Mouse (Mus musculus): Measurements from ENCODE around the gene Sox5. TPM values are rescaled to one million over a fixed set of nuclear protein-coding genes. Genes with fewer than 3 reads are reported as not detected.

Gene Sox5
- polyA plus RNA-seq, 1 experiment from 2014 or later = 17.2 TPM

GRCm38 (mm10) chr6:144545549-144545948 is 236.2 kb downstream of the Sox5 start:
- Histone ChIP-seq H3K4me1 (replicated peaks; ENCODE audit: control insufficient read depth, insufficient read depth, low read length) (no peaks in the 10 kb centered on the region; the same call in 1 of the 2 replicates), H3K27me3 (replicated peaks; ENCODE audit: control insufficient read depth, insufficient read depth, low read length) (no peaks in the 10 kb centered on the region), H3K9ac (ENCODE audit: low read length) (no peak overlapping the region), H3K36me3 (ENCODE audit: control insufficient read depth, insufficient read depth, low read length) (no peaks in the 10 kb centered on the region), H3K27ac (ENCODE audit: low read depth) (no peak overlapping the region), H3K4me3 (ENCODE audit: low read depth, low read length) (no peak overlapping the region), H3K9me3 (ENCODE audit: control insufficient read depth, low read length) (no peaks in the 10 kb centered on the region), H3K4me2 (ENCODE audit: low read length) (no peak overlapping the region)
- ATAC-seq (replicated peaks; ENCODE audit: low FRiP score, low TSS enrichment, low read depth) = no peak
- 93% methylated on average over 8 of the region's 8 CpGs for WGBS
- no peak for DNase-seq (ENCODE audit: low spot score)

GRCm38 (mm10) chr6:144541316-144541715 is 240.5 kb downstream of the Sox5 start:
- H3K9ac ChIP-seq (ENCODE audit: low read length) = no peak overlapping the region
- no peak for DNase-seq (ENCODE audit: low spot score)
- no peak overlapping the region for H3K4me3 ChIP-seq (ENCODE audit: low read depth, low read length)
- H3K4me1 ChIP-seq (replicated peaks; ENCODE audit: control insufficient read depth, insufficient read depth, low read length) = no peaks in the 10 kb centered on the region; the same call in 1 of the 2 replicates
- WGBS = 94% methylated on average over 9 of the region's 9 CpGs
- H3K27me3 ChIP-seq (replicated peaks; ENCODE audit: control insufficient read depth, insufficient read depth, low read length) = no peaks in the 10 kb centered on the region
- no peaks in the 10 kb centered on the region for H3K36me3 ChIP-seq (ENCODE audit: control insufficient read depth, insufficient read depth, low read length)
- H3K4me2 ChIP-seq (ENCODE audit: low read length) = no peak overlapping the region
- no peaks in the 10 kb centered on the region for H3K9me3 ChIP-seq (ENCODE audit: control insufficient read depth, low read length)
- ATAC-seq (replicated peaks; ENCODE audit: low FRiP score, low TSS enrichment, low read depth) = no peak
- no peak overlapping the region for H3K27ac ChIP-seq (ENCODE audit: low read depth)

DNA sequence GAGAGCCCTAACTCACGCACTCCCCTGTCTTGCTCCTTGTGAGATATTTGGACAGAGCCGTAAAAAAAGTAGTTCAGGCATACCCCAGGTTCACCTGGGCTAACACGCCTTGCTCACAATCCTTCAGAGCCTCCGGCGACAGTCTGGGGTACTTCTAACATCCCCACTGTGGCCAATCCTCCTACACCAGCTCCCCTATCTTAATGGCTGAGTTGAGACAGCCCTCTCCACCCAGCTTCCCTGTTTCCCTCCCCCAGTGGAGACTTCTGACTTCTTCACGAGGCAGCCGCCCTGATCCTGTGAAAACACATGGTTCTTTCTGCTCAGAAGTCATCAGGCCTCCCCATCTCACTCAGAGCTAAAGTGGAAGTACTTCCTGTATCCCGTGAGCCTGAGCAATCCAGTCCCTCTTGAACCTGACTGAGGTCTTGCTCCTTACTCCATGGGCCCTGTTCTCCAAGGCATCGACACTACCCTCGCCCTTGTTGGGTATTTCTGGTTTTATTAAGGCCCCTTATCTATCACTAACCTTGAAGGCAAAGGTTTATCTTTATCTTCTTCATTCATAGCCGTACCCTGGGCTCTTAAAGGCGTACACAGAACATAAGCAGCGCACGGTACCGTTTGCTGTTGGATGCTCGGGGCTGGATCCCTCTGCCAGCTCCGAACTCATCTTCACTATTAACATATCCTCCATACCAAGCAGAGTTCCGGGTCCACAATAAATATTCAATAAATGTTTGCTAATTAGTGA is 242.2 kb downstream of the Sox5 start:
- Histone ChIP-seq H3K27me3 (replicated peaks; ENCODE audit: control insufficient read depth, insufficient read depth, low read length) (no peaks in the 10 kb centered on the region), H3K4me1 (replicated peaks; ENCODE audit: control insufficient read depth, insufficient read depth, low read length) (no peaks in the 10 kb centered on the region; the same call in 1 of the 2 replicates), H3K27ac (ENCODE audit: low read depth) (no peak overlapping the region), H3K4me3 (ENCODE audit: low read depth, low read length) (no peak overlapping the region), H3K9me3 (ENCODE audit: control insufficient read depth, low read length) (no peaks in the 10 kb centered on the region), H3K9ac (ENCODE audit: low read length) (no peak overlapping the region), H3K36me3 (ENCODE audit: control insufficient read depth, insufficient read depth, low read length) (no peaks in the 10 kb centered on the region), H3K4me2 (ENCODE audit: low read length) (no peak overlapping the region)
- DNase-seq (ENCODE audit: low spot score) (no peak), ATAC-seq (replicated peaks; ENCODE audit: low FRiP score, low TSS enrichment, low read depth) (no peak)
- 79% methylated on average over 18 of the region's 18 CpGs for WGBS

- no peak overlapping the region for H3K27ac ChIP-seq (ENCODE audit: low read depth)
- no peak overlapping the region for H3K9ac ChIP-seq (ENCODE audit: low read length)
- no peaks in the 10 kb centered on the region for H3K9me3 ChIP-seq (ENCODE audit: control insufficient read depth, low read length)
- peaks cover 3% of the 10 kb centered on the region; the same call in 1 of the 2 replicates for H3K4me1 ChIP-seq (replicated peaks; ENCODE audit: control insufficient read depth, insufficient read depth, low read length)
- H3K4me2 ChIP-seq (ENCODE audit: low read length) = no peak overlapping the region; the same call in 1 of the 2 replicates
- DNase-seq (ENCODE audit: low spot score) (no peak), ATAC-seq (replicated peaks; ENCODE audit: low FRiP score, low TSS enrichment, low read depth) (no peak)
- WGBS = 40% methylated on average over 11 of the region's 11 CpGs
- no peaks in the 10 kb centered on the region for H3K27me3 ChIP-seq (replicated peaks; ENCODE audit: control insufficient read depth, insufficient read depth, low read length)
- H3K4me3 ChIP-seq (ENCODE audit: low read depth, low read length) = no peak overlapping the region
- no peaks in the 10 kb centered on the region for H3K36me3 ChIP-seq (ENCODE audit: control insufficient read depth, insufficient read depth, low read length)
Observed at GRCm38 (mm10) chr6:144523479-144523878, 258.3 kb downstream of the Sox5 start.

DNA sequence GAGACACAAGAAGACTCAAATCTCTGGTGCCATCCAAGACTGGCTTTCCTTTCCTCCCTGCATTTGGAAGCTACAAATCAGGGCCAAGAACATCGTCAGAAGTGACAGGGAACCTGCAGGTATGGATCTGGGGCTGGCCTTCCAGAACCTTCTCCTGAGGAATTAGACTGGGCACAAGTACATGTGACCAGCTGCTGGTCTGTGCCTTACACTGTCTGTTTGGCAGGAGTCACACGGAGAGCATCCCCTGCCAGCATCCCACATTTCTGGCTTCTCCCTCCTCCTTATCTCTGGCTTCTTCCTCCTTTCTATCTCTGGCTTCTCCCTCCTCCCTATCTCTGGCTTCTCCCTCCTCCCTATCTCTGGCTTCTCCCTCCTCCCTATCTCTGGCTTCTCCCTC is 263.0 kb downstream of the Sox5 start:
- Histone ChIP-seq H3K9ac (ENCODE audit: low read length) (no peak overlapping the region), H3K4me1 (replicated peaks; ENCODE audit: control insufficient read depth, insufficient read depth, low read length) (peaks cover 3% of the 10 kb centered on the region; the same call in 1 of the 2 replicates), H3K36me3 (ENCODE audit: control insufficient read depth, insufficient read depth, low read length) (no peaks in the 10 kb centered on the region), H3K4me2 (ENCODE audit: low read length) (no peak overlapping the region), H3K4me3 (ENCODE audit: low read depth, low read length) (no peak overlapping the region), H3K9me3 (ENCODE audit: control insufficient read depth, low read length) (no peaks in the 10 kb centered on the region), H3K27me3 (replicated peaks; ENCODE audit: control insufficient read depth, insufficient read depth, low read length) (no peaks in the 10 kb centered on the region), H3K27ac (ENCODE audit: low read depth) (no peak overlapping the region)
- no peak for DNase-seq (ENCODE audit: low spot score)
- no peak for ATAC-seq (replicated peaks; ENCODE audit: low FRiP score, low TSS enrichment, low read depth)
- WGBS = 87% methylated on average over 2 of the region's 2 CpGs

DNA sequence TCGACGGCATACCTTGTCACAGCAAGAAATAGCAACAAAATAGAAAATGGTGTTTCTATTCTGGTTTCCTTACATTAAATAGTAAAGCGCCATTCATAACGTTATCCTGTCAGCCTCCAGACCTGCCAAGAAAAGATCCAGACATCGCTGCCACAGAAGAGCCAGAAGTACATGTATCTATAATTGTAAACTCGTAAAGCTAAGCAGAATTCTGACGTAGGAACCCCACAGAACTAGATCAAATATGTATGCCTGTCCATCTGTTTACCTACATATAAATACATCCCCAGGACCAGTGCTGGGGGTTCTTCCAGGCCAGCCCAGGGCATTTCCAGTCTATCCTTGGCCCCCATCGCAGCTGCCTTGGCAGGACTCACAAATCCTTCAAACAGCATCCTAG is 265.9 kb downstream of the Sox5 start:
- 42% methylated on average over 8 of the region's 8 CpGs for WGBS
- no peak overlapping the region for H3K4me3 ChIP-seq (ENCODE audit: low read depth, low read length)
- no peaks in the 10 kb centered on the region for H3K36me3 ChIP-seq (ENCODE audit: control insufficient read depth, insufficient read depth, low read length)
- no peaks in the 10 kb centered on the region for H3K27me3 ChIP-seq (replicated peaks; ENCODE audit: control insufficient read depth, insufficient read depth, low read length)
- DNase-seq (ENCODE audit: low spot score) (no peak), ATAC-seq (replicated peaks; ENCODE audit: low FRiP score, low TSS enrichment, low read depth) (no peak)
- no peaks in the 10 kb centered on the region for H3K9me3 ChIP-seq (ENCODE audit: control insufficient read depth, low read length)
- no peaks in the 10 kb centered on the region for H3K4me1 ChIP-seq (replicated peaks; ENCODE audit: control insufficient read depth, insufficient read depth, low read length)
- H3K4me2 ChIP-seq (ENCODE audit: low read length) = no peak overlapping the region
- no peak overlapping the region for H3K27ac ChIP-seq (ENCODE audit: low read depth)
- H3K9ac ChIP-seq (ENCODE audit: low read length) = no peak overlapping the region

DNA sequence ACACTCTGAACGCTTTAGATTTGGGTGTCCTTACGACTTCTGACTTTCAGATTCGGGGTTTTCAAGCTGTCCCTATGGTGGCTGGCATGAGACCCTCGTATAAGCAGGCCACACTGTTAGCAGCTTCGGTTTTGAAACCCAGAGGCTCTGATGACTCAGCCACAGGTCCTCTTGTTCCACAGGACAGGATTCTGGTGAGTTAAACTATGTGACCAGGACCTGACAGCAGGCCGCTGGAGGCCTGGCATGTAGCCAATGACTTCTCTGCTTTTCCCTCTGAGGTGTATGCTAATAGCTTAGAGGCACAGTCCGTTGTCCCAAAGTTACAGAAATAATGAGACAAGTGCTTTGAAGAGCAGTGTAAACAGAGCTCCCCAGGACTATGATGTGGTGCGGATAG is 268.0 kb downstream of the Sox5 start:
- ATAC-seq (replicated peaks; ENCODE audit: low FRiP score, low TSS enrichment, low read depth) (no peak), DNase-seq (ENCODE audit: low spot score) (no peak)
- H3K27me3 ChIP-seq (replicated peaks; ENCODE audit: control insufficient read depth, insufficient read depth, low read length) = no peaks in the 10 kb centered on the region
- WGBS = 58% methylated on average over 8 of the region's 8 CpGs
- H3K4me3 ChIP-seq (ENCODE audit: low read depth, low read length) = no peak overlapping the region
- H3K27ac ChIP-seq (ENCODE audit: low read depth) = no peak overlapping the region
- H3K4me2 ChIP-seq (ENCODE audit: low read length) = no peak overlapping the region
- H3K36me3 ChIP-seq (ENCODE audit: control insufficient read depth, insufficient read depth, low read length) = no peaks in the 10 kb centered on the region
- no peak overlapping the region for H3K9ac ChIP-seq (ENCODE audit: low read length)
- no peaks in the 10 kb centered on the region for H3K9me3 ChIP-seq (ENCODE audit: control insufficient read depth, low read length)
- no peaks in the 10 kb centered on the region for H3K4me1 ChIP-seq (replicated peaks; ENCODE audit: control insufficient read depth, insufficient read depth, low read length)

GRCm38 (mm10) chr6:144511925-144512324 is 269.9 kb downstream of the Sox5 start:
- ATAC-seq (replicated peaks; ENCODE audit: low FRiP score, low TSS enrichment, low read depth) = no peak
- H3K4me3 ChIP-seq (ENCODE audit: low read depth, low read length) = no peak overlapping the region
- H3K36me3 ChIP-seq (ENCODE audit: control insufficient read depth, insufficient read depth, low read length) = no peaks in the 10 kb centered on the region
- no peak overlapping the region for H3K9ac ChIP-seq (ENCODE audit: low read length)
- H3K4me1 ChIP-seq (replicated peaks; ENCODE audit: control insufficient read depth, insufficient read depth, low read length) = no peaks in the 10 kb centered on the region
- H3K27ac ChIP-seq (ENCODE audit: low read depth) = no peak overlapping the region
- no peaks in the 10 kb centered on the region for H3K9me3 ChIP-seq (ENCODE audit: control insufficient read depth, low read length)
- H3K4me2 ChIP-seq (ENCODE audit: low read length) = no peak overlapping the region
- H3K27me3 ChIP-seq (replicated peaks; ENCODE audit: control insufficient read depth, insufficient read depth, low read length) = no peaks in the 10 kb centered on the region
- 82% methylated on average over 7 of the region's 7 CpGs for WGBS
- no peak for DNase-seq (ENCODE audit: low spot score)

DNA sequence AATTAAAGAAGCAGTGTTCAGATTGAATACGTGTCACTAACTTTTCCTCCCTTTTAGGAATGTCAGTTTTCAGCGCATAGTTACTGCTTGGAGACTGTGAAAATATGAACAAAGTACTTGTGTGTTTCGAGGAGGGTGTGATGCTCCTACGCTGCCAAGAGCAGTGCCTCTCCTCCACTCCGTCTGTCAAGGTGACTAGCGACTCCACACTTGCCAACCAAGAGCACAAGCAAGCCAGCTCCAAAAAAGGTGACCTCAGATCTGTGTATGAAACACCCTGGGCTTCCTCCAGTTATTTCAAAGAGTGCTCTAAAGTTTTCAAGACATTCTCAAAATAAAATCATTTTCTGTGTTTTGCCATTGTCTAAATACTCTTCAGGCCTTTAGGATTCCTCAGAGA is 271.6 kb downstream of the Sox5 start:
- Histone ChIP-seq H3K4me3 (ENCODE audit: low read depth, low read length) (no peak overlapping the region), H3K9me3 (ENCODE audit: control insufficient read depth, low read length) (no peaks in the 10 kb centered on the region), H3K36me3 (ENCODE audit: control insufficient read depth, insufficient read depth, low read length) (no peaks in the 10 kb centered on the region), H3K4me1 (replicated peaks; ENCODE audit: control insufficient read depth, insufficient read depth, low read length) (no peaks in the 10 kb centered on the region), H3K27ac (ENCODE audit: low read depth) (no peak overlapping the region), H3K27me3 (replicated peaks; ENCODE audit: control insufficient read depth, insufficient read depth, low read length) (no peaks in the 10 kb centered on the region), H3K9ac (ENCODE audit: low read length) (no peak overlapping the region), H3K4me2 (ENCODE audit: low read length) (no peak overlapping the region)
- DNase-seq (ENCODE audit: low spot score) (no peak), ATAC-seq (replicated peaks; ENCODE audit: low FRiP score, low TSS enrichment, low read depth) (no peak)
- 81% methylated on average over 6 of the region's 6 CpGs for WGBS

Data from intestine, embryonic 14.5 days (tissue).